Mouse (Mus musculus): ENCODE measurements around the gene Olfr398.

The Olfr398 gene

GRCm38 (mm10) chr11:73990307-73990706 lies at the start of gene Olfr398:
TSS of gene Olfr398 (minus strand) at chr11:73990407.
- no peak for DNase-seq (ENCODE audit: low spot score in 2 of 2)

DNA sequence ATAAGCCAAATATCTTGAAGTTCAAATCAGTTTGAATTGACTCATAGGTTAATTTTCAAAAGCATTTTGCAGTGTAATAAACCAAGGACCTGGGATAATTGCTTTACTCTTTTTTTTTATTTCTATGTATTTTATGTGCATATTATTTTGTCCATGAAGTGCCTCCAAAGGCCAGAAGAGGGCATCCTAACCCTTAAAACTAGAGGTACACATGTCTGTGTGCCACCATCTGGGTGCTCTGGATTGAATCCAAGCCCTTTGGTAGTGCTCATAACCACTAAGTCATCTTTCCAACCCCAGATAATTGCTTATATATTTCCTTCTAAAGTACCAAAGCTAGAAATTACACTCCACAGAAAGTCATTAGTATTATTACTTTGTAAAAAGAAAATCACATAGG lies 2.9 kb upstream of the Olfr398 start:
- peak in 1 of 2 experiments; percentile 14 for DNase-seq (ENCODE audit: low spot score in 2 of 2)

DNA sequence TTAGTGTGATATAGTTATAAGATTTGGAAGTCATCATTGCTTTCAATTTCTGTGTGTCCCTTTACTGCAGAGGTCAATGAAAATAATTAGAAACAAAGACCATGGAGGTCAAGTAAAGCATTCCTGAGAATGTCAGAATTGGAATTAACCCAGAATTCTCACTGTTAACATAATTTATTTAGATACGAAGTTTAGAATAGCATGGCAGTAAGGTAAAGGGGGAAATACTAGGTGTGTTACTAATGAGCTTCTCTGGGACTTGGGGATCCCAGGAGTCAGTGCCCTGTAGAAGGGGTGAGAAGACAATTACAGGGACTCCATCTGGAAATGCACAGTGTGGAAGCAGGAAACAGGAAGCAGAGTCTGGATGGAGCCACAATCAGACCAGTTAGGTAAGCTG lies 29.7 kb downstream of the Olfr398 start, which contains the start of gene Olfr397:
Gene Olfr397, plus strand, starts transcription at position 301 of the 400 bp plus-strand sequence.
- no peak for DNase-seq (ENCODE audit: low spot score in 2 of 2)

DNA sequence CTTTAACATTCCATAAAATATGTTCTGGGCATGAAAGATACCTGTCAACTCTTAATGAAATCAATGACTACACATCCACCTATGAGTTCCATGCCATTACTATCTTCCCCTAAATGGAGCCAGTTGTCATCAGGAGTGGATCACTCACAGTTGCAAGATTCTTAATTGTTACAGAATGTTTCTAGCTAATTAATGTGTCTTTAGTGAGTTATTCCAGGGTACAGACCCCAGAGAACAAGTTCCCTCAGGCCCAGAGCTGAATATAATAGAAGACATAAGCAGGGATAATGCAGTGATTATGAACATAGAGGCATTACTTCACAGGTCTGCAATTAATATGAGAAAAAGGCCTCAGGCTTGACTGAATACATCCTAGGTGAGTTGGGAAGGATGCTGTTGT lies 53.8 kb downstream of the Olfr398 start, which contains the start of gene Olfr23:
Gene Olfr23, plus strand, starts transcription at position 301 of the 400 bp plus-strand sequence.
- DNase-seq (ENCODE audit: low spot score in 2 of 2) = no peak

All from cerebellum, postnatal 4 days (tissue).